Mouse (Mus musculus) testis, adult 2 months (tissue): ENCODE data around the gene Itga7.

ENCODE experiments used
- CTCF ChIP-seq: fragments of 200-500 bp; IDR thresholded peaks from 2 replicates; pipeline ENCODE4 v1.5.1; 2012; ENCODE audit warnings: low read depth, mild to moderate bottlenecking, inconsistent platforms, low read length, moderate library complexity; ENCODE audit not compliant: control insufficient read depth, insufficient read depth, insufficient replicate concordance
- POLR2A ChIP-seq: fragments of 200-500 bp; IDR thresholded peaks from 2 replicates; pipeline ENCODE4 v1.6.1; 2012; ENCODE audit warnings: low read depth, mild to moderate bottlenecking, inconsistent platforms, low read length, moderate library complexity; ENCODE audit not compliant: control insufficient read depth

DNA sequence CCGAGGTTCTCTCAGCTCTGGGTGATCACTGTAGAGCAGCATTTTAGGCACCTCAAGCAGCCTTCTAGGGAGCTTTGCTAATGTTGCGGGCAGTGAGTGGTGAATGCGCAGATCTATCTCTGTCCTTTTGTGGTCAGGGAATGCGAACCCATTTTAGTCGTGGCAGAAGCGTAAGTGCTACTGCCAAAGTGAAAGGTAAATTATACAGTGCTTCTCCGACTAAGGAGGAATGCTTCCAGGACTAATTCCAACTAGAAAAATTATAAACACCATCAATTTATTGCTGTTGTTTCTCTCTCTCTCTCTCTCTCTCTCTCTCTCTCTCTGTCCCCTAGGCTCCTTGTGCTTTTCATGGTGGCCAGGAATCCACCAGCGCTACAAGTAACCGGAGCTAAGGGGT lies 9.7 kb upstream of the Itga7 start, which contains the start of gene Bloc1s1:
- TF ChIP-seq CTCF: no peak
- no peak for TF ChIP-seq POLR2A
